23 mouse cellular contexts compared by ENCODE assay signal in the genomic region with DNA sequence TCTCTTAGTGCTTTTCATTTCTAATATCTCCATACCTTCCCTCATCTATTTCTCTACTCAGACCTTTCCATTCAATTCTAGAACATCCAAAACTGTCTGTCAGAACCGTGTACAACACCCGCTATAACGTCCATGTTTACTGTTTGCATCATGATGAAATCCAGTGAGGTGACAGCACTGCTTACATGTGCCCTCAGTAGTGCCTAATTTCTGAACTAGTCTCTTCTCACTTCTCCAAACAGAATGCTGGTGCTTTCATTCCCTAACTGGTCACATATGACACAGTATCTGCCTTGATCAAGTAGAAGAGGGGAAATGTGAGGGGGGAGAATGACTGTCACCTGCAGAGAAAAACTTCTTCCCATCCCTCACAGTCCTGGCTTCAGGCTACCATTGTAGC. TPM values are rescaled to one million over a fixed set of nuclear protein-coding genes. Genes with fewer than 3 reads are reported as not detected.
A peak's percentile ranks its signal among the peaks of the same experiment; 100 is the strongest.
DNase-seq lines count a peak whose midpoint lies in the region; ATAC-seq and TF ChIP-seq lines count a peak whose summit lies in the region.
"Had no signal": no experiment of that assay in that cellular context is flagged by ENCODE, and none has a peak within 500 bp of the region (broad histone marks: within the 10 kb centered on the region; RNA-seq: fewer than 3 reads in every experiment).

No protein-coding gene starts in this region.

- intact Hi-C loops in gastrocnemius, adult 2 months (cut with DNase I): no loop called here
- intact Hi-C loops in left cerebral cortex, postnatal 36 days (cut with DNase I): no loop called here

- peak; percentile 71 for TF ChIP-seq EP300 in CH12.LX (IDR thresholded peaks at IDR 0.05; ENCODE audit: low read length)

- no peak for TF ChIP-seq CTCF in gastrocnemius, adult 2 months (IDR thresholded peaks at IDR 0.05)
- TF ChIP-seq CTCF in CH12.LX (conservative IDR thresholded peaks at IDR 0.05 in 1 of 2, IDR thresholded peaks at IDR 0.05 in 1 of 2; ENCODE audit: low read depth in 2 of 2, low read length in 2 of 2): no peak

- no peaks in the 10 kb centered on the region for H3K9me3 ChIP-seq in CH12.LX (replicated peaks; ENCODE audit: low read length)
- H3K9me3 ChIP-seq: G1E had no signal

- no peak for ATAC-seq in cerebellum, adult (ENCODE audit: insufficient number of reproducible peaks, low FRiP score, low TSS enrichment)
- ATAC-seq: activated CD4-positive, CD25-positive, alpha-beta regulatory T cell, adult 4 months; CD4-positive, CD25-positive, alpha-beta regulatory T cell, adult 4 months; Patski had no signal

- TF ChIP-seq RAD21 in CH12.LX (IDR thresholded peaks at IDR 0.05; ENCODE audit: low read depth, low read length): no peak

- H3K9ac ChIP-seq in CH12.LX (ENCODE audit: insufficient read depth, low read depth): no peak overlapping the region

- no peaks in the 10 kb centered on the region for H3K36me3 ChIP-seq in CH12.LX (replicated peaks in 1 of 2; ENCODE audit: control insufficient read depth in 1 of 2, insufficient read depth in 1 of 2, low read length in 1 of 2)

- peaks cover 3 to 18% of the 10 kb centered on the region in 2 experiments for H3K4me1 ChIP-seq in CH12.LX (ENCODE audit: control insufficient read depth in 1 of 2, insufficient read depth in 2 of 2)

- H3K4me2 ChIP-seq in CH12.LX (ENCODE audit: insufficient read depth, low read depth, poor library complexity, severe bottlenecking): no peak overlapping the region

- H3K79me2 ChIP-seq in CH12.LX (replicated peaks; ENCODE audit: control insufficient read depth, extremely low read depth, insufficient read depth, poor library complexity, severe bottlenecking): peaks cover 5% of the 10 kb centered on the region; the same call in 1 of the 2 replicates

- TF ChIP-seq POLR2A in CH12.LX (IDR thresholded peaks at IDR 0.05; ENCODE audit: low read depth, low read length): no peak

- no peak for DNase-seq in gastrocnemius, adult 2 months
- DNase-seq in gastrocnemius, adult 18-20 months (ENCODE audit: low spot score): no peak
- DNase-seq in A20 (ENCODE audit: low read depth, low spot score) (peak; percentile 46), CH12.LX (ENCODE audit: extremely low read depth) (peak; percentile 40)
- no peak for DNase-seq in left cerebral cortex, postnatal 36 days (ENCODE audit: low spot score in 2 of 2)
- DNase-seq: adrenal gland, adult 2 months; adrenal gland, adult 8-10 months; adrenal gland, postnatal 10 days; adrenal gland, postnatal 14 days; adrenal gland, postnatal 25 days; adrenal gland, postnatal 36 days; B cell, adult 2 months; cerebellum, adult 11 months; cerebellum, adult 11-12 months; cerebellum, adult 18-20 months; cerebellum, adult 2 months; cerebellum, adult 8-10 months; cerebellum, adult 9-10 months had no signal

- in situ Hi-C loops in CH12.LX (cut with MboI; ENCODE audit: low pct_ligation_motif_present, low pct_unique_long_range_greater_than_20kb, low sequenced_read_pairs): no loop called here

- H3K27me3 ChIP-seq in CH12.LX (replicated peaks): no peaks in the 10 kb centered on the region
- H3K27me3 ChIP-seq: Patski had no signal

- H3K27ac ChIP-seq in gastrocnemius, adult 2 months: peak overlapping the region; percentile 67
- H3K27ac ChIP-seq in CH12.LX (ENCODE audit: insufficient read depth, low read depth): no peak overlapping the region

- H3K4me3 ChIP-seq in gastrocnemius, adult 2 months: no peak overlapping the region
- no peak overlapping the region for H3K4me3 ChIP-seq in CH12.LX (replicated peaks in 1 of 3; ENCODE audit: low read depth in 2 of 3, low read length in 2 of 3, poor library complexity in 1 of 3)

- dilution Hi-C loops in CH12.LX (cut with MboI; ENCODE audit: extremely low pct_ligation_motif_present, extremely low pct_unique_long_range_greater_than_20kb, low sequenced_read_pairs): no loop called here

TF ChIP-seq in CH12.LX, 34 proteins besides CTCF, POLR2A, EP300 and RAD21:
- TF ChIP-seq JUN (IDR thresholded peaks at IDR 0.05; ENCODE audit: insufficient read depth, low read depth, low read length) (peak; percentile 42; the same call in 1 of the 2 replicates), PAX5 (IDR thresholded peaks at IDR 0.05; ENCODE audit: low read length) (no peak), MAX (IDR thresholded peaks at IDR 0.05; ENCODE audit: low read length) (peak; percentile 63), MXI1 (IDR thresholded peaks at IDR 0.05; ENCODE audit: low read depth, low read length) (0 out of 2 replicates have a peak, but pooled peaks have one; percentile 44), HCFC1 (IDR thresholded peaks at IDR 0.05; ENCODE audit: low read depth, low read length) (no peak), MYC (IDR thresholded peaks at IDR 0.05; ENCODE audit: low read depth, low read length) (peak; percentile 59), BHLHE40 (IDR thresholded peaks at IDR 0.05; ENCODE audit: low read depth, low read length) (peak; percentile 63), MEF2A (IDR thresholded peaks at IDR 0.05; ENCODE audit: borderline replicate concordance, low read depth, low read length) (no peak), ZMIZ1 (IDR thresholded peaks at IDR 0.05; ENCODE audit: low read depth, low read length) (no peak), KAT2A (IDR thresholded peaks at IDR 0.05; ENCODE audit: insufficient replicate concordance, low read length) (no peak), SMC3 (IDR thresholded peaks at IDR 0.05; ENCODE audit: low read depth, low read length) (peak; percentile 6; the same call in 1 of the 2 replicates), GABPA (IDR thresholded peaks at IDR 0.05; ENCODE audit: insufficient replicate concordance, low read depth, low read length) (no peak), RCOR1 (conservative IDR thresholded peaks at IDR 0.05; ENCODE audit: low read depth, low read length) (0 out of 2 replicates have a peak, but pooled peaks have one; percentile 26), UBTF (IDR thresholded peaks at IDR 0.05; ENCODE audit: low read depth, low read length) (no peak), IRF4 (IDR thresholded peaks at IDR 0.05; ENCODE audit: low read depth, low read length) (peak; percentile 74), ETS1 (conservative IDR thresholded peaks at IDR 0.05; ENCODE audit: low read depth, low read length) (peak; percentile 25; the same call in 1 of the 2 replicates), POLR2AphosphoS2 (IDR thresholded peaks at IDR 0.05; ENCODE audit: low read depth, low read length) (no peak), NELFE (IDR thresholded peaks at IDR 0.05; ENCODE audit: low read depth, low read length) (no peak), NRF1 (IDR thresholded peaks at IDR 0.05; ENCODE audit: low read depth, low read length) (no peak), USF1 (IDR thresholded peaks at IDR 0.05; ENCODE audit: low read depth, low read length) (no peak), MAFK (IDR thresholded peaks at IDR 0.05; ENCODE audit: insufficient replicate concordance, low read length) (no peak), ZNF384 (IDR thresholded peaks at IDR 0.05; ENCODE audit: low read depth, low read length) (no peak), CHD2 (IDR thresholded peaks at IDR 0.05; ENCODE audit: low read length) (no peak), JUND (conservative IDR thresholded peaks at IDR 0.05; ENCODE audit: low read depth, low read length) (peak; percentile 70), ZKSCAN1 (IDR thresholded peaks at IDR 0.05; ENCODE audit: borderline replicate concordance, low read depth, low read length) (no peak), ELF1 (IDR thresholded peaks at IDR 0.05; ENCODE audit: low read depth, low read length) (no peak)
TF ChIP-seq in CH12.LX: peak in this region for 10.

RNA-seq across cellular contexts. Expression of a gene that starts 58.5 kb away (rescaled TPM):
- total RNA-seq in gastrocnemius, adult 2 months (2021): 10 to 100 TPM; 24.3 to 32.1 TPM
- 10 to 100 TPM; 22.4 to 29.2 TPM for total RNA-seq in gastrocnemius, adult 18-20 months (2021)
- total RNA-seq in CH12.LX (2012; rRNA removed) (42.3 and 43.5 TPM in 2 replicates), CH12.LX (2014; rRNA removed) (41.7 and 49.5 TPM in 2 replicates)
- 34.0 and 41.4 TPM in 2 replicates for polyA plus RNA-seq in CH12.LX (2012; ENCODE audit: insufficient read length, low read depth)
- total RNA-seq in left cerebral cortex, postnatal 36 days (2021): 10 to 100 TPM; 43.8 to 48.6 TPM

Comparison
In these comparisons a context has a peak if more than half of its experiments do, and no peak if none do; other contexts are left out.
1. DNase-seq: peak in A20 (single experiment) and CH12.LX (single experiment); none in gastrocnemius, adult 2 months (single experiment), gastrocnemius, adult 18-20 months (single experiment) and left cerebral cortex, postnatal 36 days (0 of 2).